Mouse (Mus musculus): ENCODE data around the gene Anapc5. TPM values are rescaled to one million over a fixed set of nuclear protein-coding genes. Genes with fewer than 3 reads are reported as not detected.

The Anapc5 gene
- total RNA-seq, 2 experiments from 2014 or later, result 193 to 202 TPM

DNA sequence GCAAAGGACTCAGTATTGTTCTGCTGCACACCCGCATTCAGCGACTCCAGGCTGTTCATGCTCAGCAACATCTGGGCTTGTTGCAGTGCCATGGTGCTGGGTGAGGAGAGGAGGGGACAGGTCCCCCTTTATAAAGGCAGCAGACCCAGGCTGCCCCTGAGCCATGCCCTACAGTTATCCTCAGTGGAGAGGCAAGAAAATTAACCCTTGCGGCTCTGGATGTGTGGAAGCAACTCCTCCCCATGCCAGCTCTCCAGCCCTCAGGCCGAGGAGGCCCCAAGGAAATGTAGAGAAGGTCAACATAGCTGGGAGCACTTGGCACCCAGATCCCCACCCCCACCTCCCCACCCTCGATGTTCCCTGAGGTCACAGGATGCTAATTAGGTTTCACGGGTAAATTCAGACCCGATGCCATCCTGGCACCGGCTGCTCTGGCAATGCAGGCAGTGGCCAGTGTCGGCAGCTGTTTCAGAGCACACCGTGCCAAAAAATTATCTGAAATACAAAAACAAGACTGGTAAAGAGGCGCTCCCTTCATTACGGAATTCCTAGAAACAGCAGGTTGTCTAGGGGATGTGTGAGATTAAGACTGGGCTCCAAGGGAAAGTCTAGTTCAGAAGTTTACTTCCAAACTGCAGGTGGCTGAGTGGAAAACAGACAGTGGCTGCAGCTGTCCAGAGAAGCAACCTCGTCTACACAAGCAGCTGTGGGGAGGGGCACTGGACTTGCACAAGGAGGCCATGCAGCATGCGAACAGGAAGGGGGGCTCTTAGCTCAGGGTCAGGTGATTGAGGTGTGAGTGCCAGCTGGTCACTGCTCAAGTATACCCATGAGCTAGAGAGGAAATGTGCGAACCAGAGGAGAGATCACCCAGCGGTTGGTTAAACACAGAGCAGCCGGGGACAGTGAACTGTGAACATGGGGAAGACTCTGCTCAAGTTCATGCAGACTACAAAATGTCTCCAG lies 21.5 kb downstream of the Anapc5 start:
- peak in 1 of 2 experiments; percentile 17 for DNase-seq

DNA sequence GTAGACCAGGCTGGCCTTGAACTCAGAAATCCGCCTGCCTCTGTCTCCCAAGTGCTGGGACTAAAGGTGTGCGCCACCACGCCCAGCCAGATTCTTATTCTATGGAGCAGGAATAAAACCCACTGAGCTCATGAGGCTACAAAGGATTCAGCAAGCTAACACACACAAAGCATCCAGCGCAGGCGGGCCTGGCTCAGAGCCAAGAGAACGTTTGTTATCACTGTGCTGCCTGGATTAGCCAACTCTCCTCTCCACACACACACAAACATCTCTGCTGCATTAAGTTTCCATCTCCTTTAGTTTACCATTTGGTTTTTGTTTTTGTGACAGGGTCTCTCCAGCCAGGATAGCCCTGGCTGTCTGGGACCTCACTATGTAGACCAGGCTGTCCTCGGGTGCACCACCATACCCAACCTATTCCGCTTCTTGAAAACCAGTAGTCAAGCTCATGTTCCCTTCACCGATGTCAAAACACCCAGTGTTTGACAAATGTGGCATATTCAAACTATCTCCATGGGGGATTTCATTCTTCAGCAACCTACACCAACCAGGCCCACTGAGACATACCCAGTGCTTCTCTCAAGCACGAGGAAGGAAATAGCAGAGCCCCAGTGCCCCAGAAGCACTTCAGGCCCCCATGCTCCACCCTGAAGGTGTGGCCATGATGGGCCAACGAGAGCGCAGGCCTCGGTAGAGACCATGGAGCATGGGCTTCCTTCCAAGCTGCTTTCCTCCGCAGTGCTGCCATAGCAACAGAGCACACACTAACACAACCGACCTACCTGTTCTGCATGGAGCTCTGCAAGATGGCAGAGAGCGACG lies 22.4 kb downstream of the Anapc5 start:
- peak; percentile 77 to 78 for DNase-seq

DNA sequence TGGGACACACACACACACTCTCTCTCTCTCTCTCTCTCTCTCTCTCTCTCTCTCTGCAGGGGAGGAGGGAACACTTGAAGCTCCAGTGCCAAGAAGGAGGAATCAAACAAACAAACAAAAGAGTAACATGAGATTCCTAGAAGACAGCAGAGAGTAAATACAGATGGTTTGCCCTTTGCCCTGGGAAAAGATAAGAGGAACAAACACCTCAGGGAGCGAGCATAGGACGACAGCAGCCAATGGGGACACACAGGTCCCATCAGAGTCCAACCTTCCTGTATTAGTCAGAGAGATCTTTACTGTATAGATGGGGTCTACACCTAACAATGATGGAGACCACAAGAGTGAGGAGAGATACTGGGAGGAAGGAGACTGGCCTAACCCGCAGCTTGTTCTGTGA lies 23.3 kb downstream of the Anapc5 start:
- DNase-seq, result no peak

DNA sequence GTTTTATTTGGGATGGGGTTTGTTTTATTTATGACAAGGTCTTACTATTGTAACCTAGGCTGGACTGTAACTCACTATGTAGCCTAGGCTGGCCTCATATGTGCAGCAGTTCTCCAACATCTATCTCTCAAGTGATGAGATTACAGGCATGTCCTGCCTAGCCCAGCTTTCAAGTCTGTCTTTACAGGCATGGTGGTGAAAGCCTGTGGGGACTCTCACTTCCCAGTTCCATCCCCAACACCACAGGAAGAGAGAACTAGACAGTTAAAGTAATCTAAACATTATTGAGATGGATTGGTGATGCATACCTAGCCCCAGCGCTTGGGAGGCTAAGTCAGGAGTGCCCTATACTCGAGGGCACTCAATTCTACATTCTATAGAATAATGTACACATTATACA lies 32.4 kb downstream of the Anapc5 start:
- no peak for DNase-seq

DNA sequence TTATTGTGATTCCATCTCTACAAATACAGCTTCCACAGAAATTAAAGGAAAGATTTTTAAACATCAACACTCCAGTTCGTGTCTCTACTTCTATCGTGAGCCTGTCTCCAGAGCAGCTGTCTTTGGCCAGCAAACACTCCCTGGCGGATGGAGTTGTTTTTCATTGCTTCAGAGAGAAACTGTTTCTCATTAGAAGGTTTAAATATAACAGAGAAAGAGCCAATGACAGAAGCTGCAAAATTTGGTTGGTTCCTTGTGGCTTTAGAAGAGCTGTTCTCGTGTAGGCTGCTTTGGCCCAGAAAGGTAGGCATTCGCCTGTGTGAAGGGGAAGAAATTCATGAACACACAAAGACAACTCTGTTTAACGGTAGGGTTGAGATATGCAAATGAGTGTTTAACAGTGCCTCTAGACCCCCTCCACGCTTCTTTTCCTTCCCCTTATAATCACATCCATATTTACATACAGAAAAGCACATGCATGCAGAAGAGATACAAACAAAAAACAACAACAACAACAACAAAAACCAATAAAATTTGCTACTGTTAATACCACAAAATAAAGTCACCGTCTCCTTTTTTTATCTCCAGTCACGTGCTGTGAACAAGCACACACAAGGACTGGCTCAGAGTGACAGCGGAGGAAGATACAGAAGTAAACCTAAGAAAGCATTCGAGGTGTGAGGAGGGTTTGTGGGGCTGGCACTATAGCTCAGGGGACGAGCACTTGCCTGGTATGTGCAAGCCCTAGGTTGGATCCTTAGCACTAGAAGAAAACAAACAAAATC lies 34.9 kb downstream of the Anapc5 start:
- DNase-seq, result no peak

DNA sequence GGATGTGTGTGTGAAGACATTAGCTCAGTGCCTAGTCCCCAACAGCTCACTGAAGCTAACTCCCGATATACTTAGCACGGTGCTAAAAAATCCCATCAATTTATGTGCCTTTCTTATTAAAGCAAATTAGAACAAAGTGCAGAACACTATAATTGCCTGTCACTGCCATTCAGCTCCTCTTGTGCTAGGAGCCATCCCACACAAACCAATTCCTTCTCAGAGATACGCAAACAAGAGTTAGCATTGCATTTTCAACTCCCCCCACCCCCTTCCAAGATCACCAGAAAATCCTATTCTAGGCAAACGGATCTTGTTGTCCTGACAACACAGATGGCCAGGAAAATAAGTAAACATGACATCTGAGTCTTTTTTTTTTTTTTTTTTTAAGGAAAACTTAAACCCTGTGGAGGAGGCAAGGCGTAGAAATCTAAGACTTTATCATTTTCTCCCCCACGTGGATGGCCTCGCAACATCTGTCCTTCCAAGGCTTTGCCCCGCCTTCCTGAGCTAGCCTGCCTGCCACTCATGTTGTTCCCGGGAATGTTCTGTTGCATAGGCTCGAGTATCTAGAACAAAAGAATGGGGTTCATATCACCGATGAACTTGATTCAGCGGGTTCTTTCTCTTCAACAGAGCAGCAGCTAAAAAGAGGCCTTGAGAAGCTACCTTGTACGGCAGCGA lies 37.3 kb downstream of the Anapc5 start:
- no peak for DNase-seq

DNA sequence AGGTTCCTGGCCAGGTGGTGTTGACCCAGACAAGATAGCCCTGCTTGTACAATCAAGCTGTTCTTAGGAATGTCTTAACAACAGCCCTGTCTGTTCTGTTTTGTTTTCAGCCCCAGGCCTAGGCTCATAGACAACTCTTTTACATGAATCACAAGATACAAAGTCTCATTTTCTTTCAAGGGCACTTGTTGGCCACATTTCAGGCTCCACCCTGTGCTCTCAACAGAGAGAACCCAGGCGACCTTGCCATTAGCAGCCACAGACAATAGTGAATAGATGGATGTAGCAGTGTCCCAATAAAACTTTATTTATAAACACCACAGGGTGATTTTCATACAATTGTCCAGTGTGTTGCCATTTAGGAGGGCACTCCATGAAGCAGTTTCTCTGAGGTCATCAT lies 39.1 kb downstream of the Anapc5 start:
- no peak for DNase-seq

DNA sequence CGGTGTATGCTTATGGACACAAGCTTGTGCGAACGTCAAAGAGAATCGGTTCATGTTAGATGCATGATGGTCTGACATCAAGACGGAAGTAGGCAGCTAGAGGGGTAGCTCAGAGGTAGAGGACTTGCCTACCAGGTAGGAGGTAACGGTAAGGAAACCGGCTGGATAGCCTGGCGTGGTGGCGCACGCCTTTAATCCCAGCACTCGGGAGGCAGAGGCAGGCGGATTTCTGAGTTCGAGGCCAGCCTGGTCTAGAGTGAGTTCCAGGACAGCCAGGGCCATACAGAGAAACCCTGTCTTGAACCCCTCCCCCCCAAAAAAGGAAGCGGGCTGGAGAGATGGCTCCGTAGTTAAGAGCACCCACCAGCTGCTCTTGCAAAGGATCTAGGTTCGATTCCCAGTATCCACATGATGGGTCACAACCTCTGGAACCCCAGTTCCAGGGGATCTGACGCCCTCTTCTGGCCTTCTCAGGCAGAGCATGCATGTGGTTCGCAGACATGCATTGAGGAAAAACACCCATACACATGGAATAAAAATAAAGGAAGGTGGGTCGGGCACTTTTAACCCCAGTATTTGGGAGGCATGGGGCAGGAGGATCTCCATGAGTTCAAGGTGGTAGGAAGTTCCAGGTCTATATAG lies 40.2 kb downstream of the Anapc5 start:
- no peak for DNase-seq

DNA sequence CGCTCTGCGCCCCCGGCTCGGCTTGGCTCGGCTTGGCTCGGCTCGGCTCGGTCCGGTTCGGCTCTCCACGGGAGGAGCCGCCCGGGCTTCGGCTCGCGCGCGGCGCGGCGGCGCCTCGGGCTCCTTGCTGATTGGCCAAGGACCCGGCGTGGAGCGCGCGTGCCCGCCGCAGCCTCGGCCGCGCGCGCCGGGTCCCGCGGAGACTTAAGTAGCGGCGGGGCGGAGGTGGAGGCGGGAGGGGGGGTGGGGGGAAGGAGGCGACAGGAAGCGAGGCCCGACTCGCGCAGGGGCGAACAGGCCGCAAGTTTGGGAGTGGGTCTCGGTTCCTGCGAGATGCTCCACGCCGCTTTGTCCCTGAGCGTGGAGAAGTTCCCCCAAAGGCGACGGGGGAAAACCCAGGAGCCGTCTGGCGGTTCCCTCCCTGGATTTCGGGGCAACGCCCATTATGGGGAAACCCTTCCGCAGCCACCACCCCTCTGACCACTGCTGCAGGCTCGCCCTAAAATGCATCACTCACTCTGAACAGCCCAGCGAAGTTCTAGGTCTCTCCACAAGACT lies 41.8 kb downstream of the Anapc5 start, which contains the start of gene Camkk2:
Gene Camkk2 (minus strand): TSS at position 133 of the 558 bp plus-strand sequence.
- peak; percentile 75 for DNase-seq

DNA sequence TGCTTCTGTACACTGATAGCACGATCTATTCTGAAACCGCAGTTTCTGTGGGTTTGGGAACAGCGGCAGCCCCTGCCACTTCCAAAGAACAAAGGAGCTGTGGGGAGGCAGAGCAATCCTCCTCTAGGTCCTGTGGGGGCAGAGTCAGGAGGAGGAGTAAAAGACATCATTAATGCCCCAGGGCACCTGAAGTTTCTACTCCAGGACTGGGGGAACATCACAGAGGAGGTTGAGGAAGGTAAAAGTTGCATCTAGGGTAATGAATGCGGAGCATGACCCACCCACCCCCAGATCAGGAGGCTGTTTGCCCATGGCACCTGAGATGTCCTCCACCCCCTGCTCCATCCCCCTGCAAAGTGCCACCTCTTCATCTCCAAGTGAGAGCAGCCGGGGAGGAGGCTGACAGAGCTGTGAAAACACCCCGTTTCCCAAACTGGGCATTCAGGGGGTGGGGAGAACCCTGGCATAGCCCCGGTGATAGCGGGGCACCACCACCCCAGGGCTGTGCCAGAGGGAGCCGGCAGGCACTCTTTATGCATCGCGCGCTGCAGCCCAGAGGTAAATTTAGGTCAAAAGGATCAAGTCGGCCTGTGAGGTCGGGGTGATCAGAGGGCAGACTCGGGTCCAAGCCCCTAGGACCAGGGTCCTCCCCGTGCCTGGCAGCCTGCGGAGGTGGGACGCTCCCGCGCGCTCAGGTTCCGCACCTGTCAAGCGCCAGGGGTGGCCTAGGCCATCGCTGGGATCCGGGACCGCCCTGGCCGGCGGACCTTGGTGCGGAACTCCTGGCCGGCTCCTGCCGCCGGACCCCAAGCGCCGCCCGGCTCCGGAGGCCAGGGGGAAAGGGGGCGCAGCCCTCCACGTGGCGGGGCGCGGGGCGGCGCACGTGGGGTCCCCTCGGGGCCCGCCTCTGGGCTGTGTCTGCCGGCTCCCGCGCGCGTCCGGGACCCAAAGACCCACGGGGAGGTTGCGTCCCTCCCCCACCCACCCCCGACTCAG lies 42.6 kb downstream of the Anapc5 start:
- no peak for DNase-seq

DNA sequence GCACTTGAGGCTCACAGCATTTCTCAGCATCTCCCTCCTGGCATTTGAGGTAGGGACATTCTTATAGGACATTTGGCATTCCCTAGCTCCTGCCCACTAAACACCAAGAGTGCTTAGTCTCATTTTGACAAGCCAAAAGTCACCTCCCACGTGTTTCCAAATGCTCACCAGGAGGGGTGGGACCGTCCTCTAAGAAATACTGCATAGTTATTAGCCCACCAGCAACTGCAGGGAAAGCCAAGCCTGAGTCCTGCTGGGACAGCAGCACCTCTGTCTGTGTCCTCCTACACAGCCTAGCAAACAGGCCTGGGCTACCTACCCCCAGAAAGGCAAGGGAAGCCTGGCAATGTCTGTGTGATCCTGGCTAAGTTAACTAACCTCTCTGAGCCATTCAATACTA lies 43.8 kb downstream of the Anapc5 start:
- no peak for DNase-seq

DNA sequence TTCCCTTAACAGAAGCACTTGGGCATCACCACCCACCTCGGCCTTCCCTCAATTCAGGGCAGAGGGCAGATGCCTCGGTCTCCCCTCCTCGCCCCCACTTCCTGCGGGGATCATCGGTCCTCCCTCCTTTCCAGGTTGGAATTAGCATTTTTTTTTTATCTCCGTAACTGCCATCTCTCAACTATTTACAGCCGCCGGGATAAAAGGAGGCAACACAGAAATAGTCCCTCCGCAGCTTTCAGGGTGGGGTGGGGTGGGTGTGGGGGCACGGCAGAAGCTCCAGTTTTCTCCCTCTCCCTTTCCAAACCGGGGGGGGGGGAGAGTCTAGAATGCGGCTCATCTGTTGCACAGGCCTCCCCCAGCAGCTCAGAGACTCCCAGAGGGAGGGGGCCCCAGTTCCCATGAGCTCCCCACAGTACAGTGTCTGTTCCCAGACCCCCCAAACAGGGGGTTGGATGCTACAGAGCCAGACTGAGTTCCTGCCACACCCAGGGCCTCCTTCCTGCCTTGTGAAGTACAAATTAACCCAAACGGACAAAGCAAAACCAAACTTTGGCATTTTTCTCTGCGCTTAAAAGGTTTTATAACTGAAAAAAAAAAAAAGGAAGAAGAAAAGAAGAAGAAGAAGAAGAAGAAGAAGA lies 45.4 kb downstream of the Anapc5 start:
- no peak for DNase-seq

DNA sequence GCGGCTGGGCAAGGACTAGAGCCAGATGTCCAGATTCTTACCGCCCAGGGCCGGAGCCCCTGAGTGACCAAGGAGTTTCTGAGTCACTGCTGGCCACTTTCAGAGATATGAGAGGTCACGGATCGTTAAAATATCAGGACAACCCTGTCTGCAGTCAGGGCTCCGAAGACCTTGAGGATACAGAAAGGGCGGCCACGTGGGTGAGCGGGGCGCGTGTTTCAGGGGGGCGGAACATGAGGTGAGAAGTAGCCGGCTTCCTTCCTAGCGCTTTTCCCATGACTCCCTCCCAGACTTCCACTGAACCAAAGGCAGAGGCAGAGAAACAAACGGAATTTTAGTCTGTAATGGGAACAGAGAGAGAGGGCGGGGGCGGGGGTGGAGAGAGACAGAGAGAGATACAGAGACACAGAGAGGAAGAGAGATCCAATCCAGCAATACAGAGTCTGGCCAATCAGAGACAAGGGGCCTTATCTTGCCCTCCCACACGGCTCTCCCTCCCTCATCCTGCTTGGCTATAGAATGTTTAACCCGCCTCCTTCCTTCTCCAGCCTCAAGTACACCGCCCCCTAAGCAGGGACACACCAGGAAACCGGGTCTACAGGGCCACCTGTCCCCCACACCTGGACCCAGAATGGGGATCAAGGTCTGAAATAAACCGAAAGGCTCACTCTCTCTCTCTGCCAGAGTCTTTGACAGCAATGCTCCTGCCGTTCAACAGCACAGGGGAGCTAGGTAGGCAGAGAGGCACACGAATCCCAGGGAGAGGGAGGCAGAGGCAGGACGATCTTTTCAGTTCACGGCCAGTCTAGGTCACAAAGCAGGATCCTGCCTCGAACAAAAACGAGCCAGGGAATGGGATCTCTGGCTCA lies 46.2 kb downstream of the Anapc5 start:
- no peak for DNase-seq

DNA sequence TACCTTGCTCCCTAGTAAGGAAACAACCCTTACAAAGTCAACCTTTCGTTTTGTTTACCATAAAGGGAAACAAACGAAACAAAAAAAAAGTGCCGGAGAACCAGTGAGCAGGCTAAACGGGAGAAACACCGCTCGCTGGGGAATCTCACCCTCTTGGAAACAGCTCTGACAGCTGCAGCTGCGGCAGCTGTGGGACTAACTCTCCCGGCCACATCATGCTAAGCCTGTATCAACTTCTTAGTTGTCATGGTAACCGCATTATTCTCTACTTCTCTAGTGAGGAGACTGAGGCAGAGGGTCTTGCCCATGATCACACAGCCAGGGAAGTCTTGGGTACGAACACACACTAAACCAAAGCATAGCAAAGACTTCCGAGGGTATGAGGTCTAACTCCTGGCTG lies 47.4 kb downstream of the Anapc5 start:
- DNase-seq, result no peak

DNA sequence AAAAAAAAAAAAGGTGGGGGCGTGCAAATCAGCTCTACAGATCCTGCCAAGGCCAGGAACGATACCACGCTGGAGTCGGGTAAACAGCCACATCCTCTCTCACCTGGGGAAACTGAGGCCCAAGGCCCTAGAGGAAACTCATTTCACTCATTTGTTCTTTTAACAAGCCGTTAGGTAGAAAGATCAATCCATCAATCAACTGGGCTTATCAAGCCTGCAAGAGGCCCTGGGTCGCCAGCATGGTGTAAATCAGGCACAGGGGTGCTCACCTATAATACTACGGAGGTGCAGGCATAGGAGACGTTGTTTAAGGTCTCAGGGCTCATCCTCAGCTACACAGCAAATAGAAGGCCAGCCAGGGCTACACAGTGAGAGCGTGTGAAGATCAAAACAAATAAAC lies 49.7 kb downstream of the Anapc5 start:
- DNase-seq, result no peak

DNA sequence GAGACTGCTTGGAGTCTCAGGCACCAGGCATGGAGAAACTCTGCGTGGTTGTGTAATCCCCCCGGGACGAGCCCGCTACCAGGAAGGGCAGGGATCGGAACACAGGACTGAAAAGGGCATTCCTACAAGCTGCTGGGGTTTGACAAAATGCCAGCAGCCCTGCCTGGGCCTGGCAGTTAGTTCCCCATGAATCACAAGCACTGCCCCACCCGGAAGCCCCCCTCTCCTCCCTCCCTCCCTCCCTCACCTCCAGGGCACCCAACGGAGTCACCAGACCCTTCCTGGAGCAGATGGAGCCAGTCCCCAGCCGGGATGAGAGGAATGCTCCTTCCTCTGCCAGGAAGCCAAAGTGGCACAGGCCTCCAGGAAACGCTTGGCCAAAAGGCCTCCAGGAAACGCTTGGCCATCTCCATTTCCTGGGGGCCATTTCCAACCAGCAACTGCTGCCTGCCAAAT lies 50.3 kb downstream of the Anapc5 start:
- DNase-seq, result no peak

DNA sequence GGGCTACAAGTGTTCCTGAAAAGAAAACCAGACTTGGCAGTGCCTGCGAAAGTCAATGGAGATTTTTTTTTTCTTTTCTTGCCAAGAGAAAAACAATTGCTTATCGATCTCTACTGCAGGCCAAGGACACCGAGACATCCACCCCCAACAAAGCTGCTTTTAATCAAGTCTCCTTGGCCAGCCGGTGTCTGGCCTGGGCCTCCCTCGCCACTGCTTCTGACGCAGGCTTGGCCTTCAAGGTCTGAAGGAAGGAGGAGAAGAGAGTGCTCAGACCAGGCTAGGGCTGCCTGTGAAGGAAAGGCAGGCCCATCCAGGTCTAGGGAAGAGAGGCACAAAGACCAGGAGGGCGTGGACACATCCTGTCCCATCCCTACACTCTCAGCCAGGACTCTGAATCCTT lies 50.8 kb downstream of the Anapc5 start:
- no peak for DNase-seq

DNA sequence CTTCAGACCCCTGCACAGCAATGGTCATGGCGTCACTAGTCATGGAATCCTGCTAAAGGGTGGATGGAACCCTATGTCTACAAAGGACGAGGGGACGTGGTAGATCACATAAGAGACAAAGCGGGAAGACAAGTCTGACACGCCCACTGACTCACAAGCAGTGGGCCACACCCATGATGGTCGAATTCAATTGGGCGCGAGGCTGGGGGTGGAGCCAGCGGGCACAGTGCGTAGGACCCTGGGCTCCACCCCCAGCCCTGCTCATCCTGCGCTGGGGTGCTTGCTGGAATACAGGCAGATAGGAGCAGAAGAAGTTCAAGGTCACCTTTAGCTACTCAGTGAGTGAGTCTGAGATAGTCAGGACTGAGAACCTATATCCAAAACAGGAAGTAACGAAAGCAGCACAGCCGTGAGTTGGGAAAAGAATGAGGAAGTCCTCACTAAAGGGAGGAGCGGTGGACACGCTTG lies 52.0 kb downstream of the Anapc5 start:
- no peak for DNase-seq
